Mouse (Mus musculus) heart, embryonic 15.5 days (tissue): ENCODE results near the gene Scarb1. TPM values are rescaled to one million over a fixed set of nuclear protein-coding genes. Genes with fewer than 3 reads are reported as not detected.
"Not testable (repeated sequence)": the region's sequence is repeated elsewhere in the genome, so short reads cannot be mapped to it uniquely, and the experiment has no call there.

ENCODE experiments used
- ATAC-seq: fragments of 200-750 bp; cut with Nextera tagmentation; replicated peaks from 2 replicates; pipeline ENCODE4 v1.8.0; 2017; ENCODE audit warnings: low read depth, moderate TSS enrichment; ENCODE audit not compliant: insufficient number of reproducible peaks, insufficient read depth, low FRiP score
- H3K27ac ChIP-seq: fragments of 300-500 bp; sonication (generic); 2 replicates; pipeline ENCODE4 v1.5.1; 2015; ENCODE audit warnings: mild to moderate bottlenecking, inconsistent platforms
- H3K27me3 ChIP-seq: fragments of 300-500 bp; sonication (generic); 2 replicates; pipeline ENCODE4 v1.6.1; 2015; ENCODE audit warnings: inconsistent platforms
- H3K36me3 ChIP-seq: fragments of 300-500 bp; sonication (generic); 2 replicates; pipeline ENCODE4 v1.6.1; 2015; ENCODE audit warnings: mild to moderate bottlenecking, inconsistent platforms
- H3K4me1 ChIP-seq: fragments of 300-500 bp; sonication (generic); replicated peaks from 2 replicates; pipeline ENCODE4 v1.6.1; 2015; ENCODE audit warnings: inconsistent platforms
- H3K4me2 ChIP-seq: fragments of 300-500 bp; sonication (generic); 2 replicates; pipeline ENCODE4 v1.6.1; 2015; ENCODE audit warnings: inconsistent platforms, mild to moderate bottlenecking, moderate library complexity
- H3K4me3 ChIP-seq: fragments of 300-500 bp; sonication (generic); 2 replicates; pipeline ENCODE4 v1.5.1; 2015; ENCODE audit warnings: mild to moderate bottlenecking, inconsistent platforms
- H3K9ac ChIP-seq: fragments of 300-500 bp; sonication (generic); 2 replicates; pipeline ENCODE4 v1.6.1; 2015; ENCODE audit warnings: mild to moderate bottlenecking, inconsistent platforms
- H3K9me3 ChIP-seq: fragments of 300-500 bp; sonication (generic); replicated peaks from 2 replicates; pipeline ENCODE4 v1.6.1; 2016; ENCODE audit warnings: inconsistent platforms
- WGBS: fragments of 180-500 bp; shearing (Covaris S2); methylation state at CpG from one replicate; pipeline ENCODE4 v1.1.7; 2015; ENCODE audit warnings: mixed read lengths; 5-methylcytosine and 5-hydroxymethylcytosine counted together
- polyA plus RNA-seq: library from polyadenylated mRNA; unstranded; fragments of >200 nt; fragmentation: Nextera tagmentation; extraction: Ambion mirVana; gene quantifications from 2 replicates; pipeline ENCODE4 v1.2.1, GENCODE M21; 2015

Gene Scarb1
- 54.8 and 68.1 TPM in 2 replicates for polyA plus RNA-seq

DNA sequence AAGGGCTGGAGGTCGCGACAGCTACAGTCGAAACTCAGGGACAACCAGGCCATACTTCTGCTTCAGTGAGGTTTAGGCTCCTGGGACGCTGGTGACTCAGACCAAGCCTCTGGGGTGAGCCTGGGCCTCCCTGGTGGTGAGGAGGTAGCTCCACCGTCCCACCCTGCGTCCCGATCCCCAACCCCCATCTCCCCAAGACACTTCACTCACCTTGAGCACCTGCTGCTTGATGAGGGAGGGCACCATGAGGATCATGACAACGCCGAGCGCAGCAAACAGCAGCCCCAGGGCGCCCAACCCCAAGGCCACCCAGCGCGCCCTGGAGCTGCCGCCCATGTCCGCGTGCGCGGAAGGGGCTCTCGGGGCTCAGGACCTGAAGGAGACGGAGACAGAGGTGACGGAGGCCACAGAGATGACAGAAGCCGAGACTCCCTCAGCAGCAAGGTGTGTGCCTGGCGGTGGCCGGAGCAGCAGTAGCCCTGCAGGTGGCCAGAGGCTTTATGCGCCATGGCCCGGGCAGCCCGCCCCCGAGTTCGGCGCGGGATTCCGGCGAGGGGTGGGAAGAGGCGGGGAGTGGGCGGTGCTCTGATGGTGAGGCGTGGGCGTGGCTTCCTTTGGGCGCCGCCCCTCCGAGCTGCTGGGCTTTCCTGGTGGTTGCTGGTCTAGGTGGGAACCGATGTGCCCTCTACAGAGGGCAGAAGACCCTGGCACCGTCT lies at the start of gene Scarb1:
Gene Scarb1 (minus strand): TSS at position 548 of the 716 bp plus-strand sequence.
- WGBS: under 1% methylated on average over 42 of the region's 42 CpGs
- H3K4me2 ChIP-seq: peak within 1 kb of the TSS; percentile 90

GRCm38 (mm10) chr5:125389579-125390441 lies 48.9 kb upstream of the Scarb1 start, which contains the start of gene Ubc:
TSS of gene Ubc (minus strand) at chr5:125390202.
- ATAC-seq: peak; percentile 42
- H3K36me3 ChIP-seq: peaks cover 12% of the 10 kb centered on the region
- WGBS: under 1% methylated on average over 69 of the region's 69 CpGs
- peak within 1 kb of the TSS; percentile 97 for H3K27ac ChIP-seq
- H3K9me3 ChIP-seq: no peaks in the 10 kb centered on the region
- H3K4me2 ChIP-seq: peak within 1 kb of the TSS; percentile 79
- no peaks in the 10 kb centered on the region for H3K27me3 ChIP-seq
- peaks cover 55% of the 10 kb centered on the region for H3K4me1 ChIP-seq
- peak within 1 kb of the TSS; percentile 99 for H3K4me3 ChIP-seq
- H3K9ac ChIP-seq: peak within 1 kb of the TSS; percentile 100

More for the DNA sequence above, at the start of gene Scarb1:
- peak; percentile 80 for ATAC-seq
- Histone ChIP-seq H3K27me3 (no peaks in the 10 kb centered on the region), H3K27ac (peak within 1 kb of the TSS; percentile 76), H3K36me3 (no peaks in the 10 kb centered on the region), H3K4me3 (peak within 1 kb of the TSS; percentile 93), H3K4me1 (peaks cover 47% of the 10 kb centered on the region), H3K9ac (peak within 1 kb of the TSS; percentile 88), H3K9me3 (no peaks in the 10 kb centered on the region; the same call in 1 of the 2 replicates)

DNA sequence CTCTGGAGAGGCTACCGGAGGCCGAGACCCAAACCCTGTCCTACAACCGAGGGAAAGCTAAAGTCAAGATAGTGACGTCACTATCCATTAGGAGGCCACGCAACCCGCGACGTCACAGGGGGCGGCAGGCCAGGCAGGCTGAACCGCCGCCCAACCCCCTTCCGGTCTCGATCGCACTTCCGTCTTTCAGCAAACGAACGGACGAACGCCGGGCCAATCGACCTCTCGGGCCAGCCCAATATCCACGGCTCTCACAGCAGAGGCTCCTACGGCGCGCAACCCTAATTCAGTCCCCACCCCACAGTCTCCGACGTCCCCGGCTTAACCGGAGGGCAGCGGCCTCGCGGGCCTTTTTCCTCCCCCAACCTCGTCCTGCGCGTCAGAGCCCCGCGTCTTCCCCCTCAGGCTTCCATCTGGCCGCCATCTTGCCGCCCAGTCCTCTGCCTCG lies 48.3 kb upstream of the Scarb1 start, which contains the start of gene Gm10382:
Gene Gm10382 (plus strand): TSS at position 192 of the 448 bp plus-strand sequence.
- H3K27ac ChIP-seq: peak within 1 kb of the TSS; percentile 97
- H3K4me1 ChIP-seq: peaks cover 56% of the 10 kb centered on the region
- H3K9ac ChIP-seq: peak within 1 kb of the TSS; percentile 100
- H3K36me3 ChIP-seq: peaks cover 17% of the 10 kb centered on the region
- no peaks in the 10 kb centered on the region for H3K27me3 ChIP-seq
- H3K4me3 ChIP-seq: peak within 1 kb of the TSS; percentile 99
- ATAC-seq: peak; percentile 9
- H3K4me2 ChIP-seq: peak within 1 kb of the TSS; percentile 79
- H3K9me3 ChIP-seq: no peaks in the 10 kb centered on the region
- WGBS: under 1% methylated on average over 38 of the region's 41 CpGs

GRCm38 (mm10) chr5:125388358-125389092 lies 47.6 kb upstream of the Scarb1 start:
- Histone ChIP-seq H3K4me1 (peaks cover 52% of the 10 kb centered on the region), H3K27ac (peak overlapping the region; percentile 97), H3K4me3 (peak overlapping the region; percentile 99), H3K9ac (peak overlapping the region; percentile 100), H3K27me3 (no peaks in the 10 kb centered on the region), H3K36me3 (peaks cover 17% of the 10 kb centered on the region), H3K9me3 (no peaks in the 10 kb centered on the region), H3K4me2 (peak overlapping the region; percentile 79)
- ATAC-seq: no peak
- 13% methylated on average over 13 of the region's 13 CpGs for WGBS

DNA sequence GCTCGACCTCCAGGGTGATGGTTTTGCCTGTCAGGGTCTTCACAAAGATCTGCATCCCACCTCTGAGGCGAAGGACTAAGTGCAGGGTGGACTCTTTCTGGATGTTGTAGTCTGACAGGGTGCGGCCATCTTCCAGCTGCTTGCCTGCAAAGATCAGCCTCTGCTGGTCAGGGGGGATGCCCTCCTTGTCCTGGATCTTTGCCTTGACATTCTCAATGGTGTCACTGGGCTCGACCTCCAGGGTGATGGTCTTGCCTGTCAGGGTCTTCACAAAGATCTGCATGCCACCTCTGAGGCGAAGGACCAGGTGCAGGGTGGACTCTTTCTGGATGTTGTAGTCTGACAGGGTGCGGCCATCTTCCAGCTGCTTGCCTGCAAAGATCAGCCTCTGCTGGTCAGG lies 46.4 kb upstream of the Scarb1 start:
- H3K27me3 ChIP-seq, H3K27ac ChIP-seq, H3K9me3 ChIP-seq, H3K9ac ChIP-seq, H3K4me3 ChIP-seq, ATAC-seq: not testable (repeated sequence)
- H3K4me2 ChIP-seq: 0 out of 2 replicates have a peak overlapping the region, but pooled peaks have one; percentile 25
- 80% methylated on average over 5 of the region's 6 CpGs for WGBS
- peaks cover 51% of the 10 kb centered on the region for H3K4me1 ChIP-seq
- peaks cover 17% of the 10 kb centered on the region for H3K36me3 ChIP-seq

- Histone ChIP-seq H3K27ac (no peak overlapping the region), H3K36me3 (peaks cover 17% of the 10 kb centered on the region), H3K9ac (no peak overlapping the region), H3K4me2 (peak overlapping the region; percentile 45), H3K4me3 (peak overlapping the region; percentile 24), H3K9me3 (no peaks in the 10 kb centered on the region), H3K27me3 (no peaks in the 10 kb centered on the region), H3K4me1 (peaks cover 33% of the 10 kb centered on the region)
- 64% methylated on average over 8 of the region's 8 CpGs for WGBS
- ATAC-seq: no peak
Measured at GRCm38 (mm10) chr5:125385215-125385940, 44.5 kb upstream of the Scarb1 start.

DNA sequence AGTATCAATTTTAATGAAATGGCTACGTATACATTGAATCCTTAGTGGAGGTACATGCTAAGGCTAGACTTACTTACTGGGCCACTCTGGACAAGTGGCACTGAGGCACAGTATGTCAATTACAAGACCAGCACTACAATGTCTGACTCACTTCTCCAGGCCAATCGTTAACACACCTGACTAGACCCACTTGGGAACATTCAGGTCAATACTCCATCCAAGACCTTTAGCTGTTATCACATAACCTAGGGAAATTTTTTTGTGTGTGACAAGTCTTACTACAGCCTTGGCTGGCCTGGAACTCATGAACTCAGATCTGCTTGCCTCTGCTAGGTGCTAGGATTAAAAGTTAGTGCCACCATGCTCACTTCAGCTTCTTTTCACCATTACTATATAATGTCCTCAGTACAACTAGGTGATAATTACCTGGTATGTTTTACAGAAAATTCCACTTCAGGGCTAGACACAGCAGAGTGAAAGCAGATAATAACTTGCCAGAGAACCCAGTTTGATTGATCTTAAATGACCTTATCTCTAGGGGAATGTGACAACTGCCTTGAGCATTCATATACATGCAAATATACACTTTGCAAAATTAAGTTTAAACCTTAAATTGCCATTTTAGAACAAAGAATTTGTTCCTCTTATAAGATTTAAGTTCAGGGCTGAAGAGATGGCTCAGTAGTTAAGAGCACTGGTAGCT lies 43.8 kb upstream of the Scarb1 start:
- WGBS: 71% methylated on average over 2 of the region's 2 CpGs

DNA sequence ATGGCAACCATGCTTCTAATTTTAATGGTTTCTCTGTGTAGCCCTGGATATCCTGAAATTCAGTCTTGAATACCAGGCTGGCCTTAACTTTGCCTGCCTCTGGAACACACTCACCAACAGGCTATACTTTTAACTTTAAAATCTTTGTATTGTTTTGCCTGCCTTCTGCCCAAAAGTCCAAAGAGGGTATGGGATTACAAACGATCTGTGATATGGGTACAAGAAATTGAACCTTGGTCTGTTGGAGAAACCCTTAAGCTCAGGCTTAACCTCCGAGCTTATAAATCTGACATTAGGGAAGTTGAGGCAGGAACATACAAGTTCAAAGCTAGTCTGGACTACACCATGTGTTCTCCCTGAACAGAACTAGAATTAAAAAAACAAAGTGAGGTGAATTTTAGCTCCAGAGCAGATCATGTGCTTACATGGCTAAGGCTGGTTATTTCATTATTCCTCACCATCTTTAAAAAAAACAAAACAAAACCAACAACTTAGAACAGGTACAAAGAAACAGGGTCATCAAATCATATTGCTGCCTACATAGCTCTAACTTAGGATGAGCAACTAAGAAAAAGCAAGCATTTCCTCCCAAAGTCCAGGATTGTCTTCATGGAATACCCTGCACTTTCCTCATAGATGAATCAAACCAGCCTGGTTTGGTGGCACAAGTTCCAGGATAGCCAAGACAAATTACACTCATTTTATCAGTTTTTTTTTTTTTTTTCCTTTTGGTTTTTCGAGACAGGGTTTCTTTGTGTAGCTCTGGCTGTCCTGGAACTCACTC lies 42.9 kb upstream of the Scarb1 start:
- H3K4me2 ChIP-seq: no peak overlapping the region
- peaks cover 17% of the 10 kb centered on the region for H3K36me3 ChIP-seq
- H3K4me1 ChIP-seq: peaks cover 31% of the 10 kb centered on the region
- no peak overlapping the region for H3K9ac ChIP-seq
- no peak overlapping the region for H3K4me3 ChIP-seq
- H3K9me3 ChIP-seq: no peaks in the 10 kb centered on the region
- 75% methylated on average over 3 of the region's 3 CpGs for WGBS
- no peak overlapping the region for H3K27ac ChIP-seq
- no peaks in the 10 kb centered on the region for H3K27me3 ChIP-seq
- no peak for ATAC-seq

More for the DNA sequence above, 43.8 kb upstream of the Scarb1 start:
- no peaks in the 10 kb centered on the region for H3K27me3 ChIP-seq
- peaks cover 31% of the 10 kb centered on the region for H3K4me1 ChIP-seq
- no peak overlapping the region for H3K27ac ChIP-seq
- H3K4me2 ChIP-seq: peak overlapping the region; percentile 45; the same call in 1 of the 2 replicates
- ATAC-seq: no peak
- no peaks in the 10 kb centered on the region for H3K9me3 ChIP-seq
- H3K9ac ChIP-seq: no peak overlapping the region
- H3K36me3 ChIP-seq: peaks cover 17% of the 10 kb centered on the region
- H3K4me3 ChIP-seq: no peak overlapping the region

GRCm38 (mm10) chr5:125382673-125383558 lies 42.0 kb upstream of the Scarb1 start:
- Histone ChIP-seq H3K4me3 (no peak overlapping the region), H3K27ac (peak overlapping the region; percentile 13), H3K27me3 (no peaks in the 10 kb centered on the region), H3K36me3 (peaks cover 17% of the 10 kb centered on the region), H3K4me2 (no peak overlapping the region), H3K9me3 (no peaks in the 10 kb centered on the region), H3K9ac (no peak overlapping the region), H3K4me1 (peaks cover 26% of the 10 kb centered on the region)
- ATAC-seq: peak; percentile 68; the same call in 1 of the 2 replicates
- WGBS: 40% methylated on average over 6 of the region's 6 CpGs
